Mouse (Mus musculus) forebrain, embryonic 10.5 days (tissue): ENCODE measurements around the gene Tgif1. TPM values are rescaled to one million over a fixed set of nuclear protein-coding genes. Genes with fewer than 3 reads are reported as not detected.
"Not testable (repeated sequence)": the region's sequence is repeated elsewhere in the genome, so short reads cannot be mapped to it uniquely, and the experiment has no call there.

Experiments used
- DNase-seq: peaks from one replicate; pipeline ENCODE4 v3.0.0-alpha.2; 2017; ENCODE audit warnings: low spot score; ENCODE audit errors: extremely low spot score
- H3K27ac ChIP-seq: fragments of 300-500 bp; sonication (generic); 2 replicates; pipeline ENCODE4 v1.5.1; 2016; ENCODE audit warnings: mild to moderate bottlenecking
- H3K27me3 ChIP-seq: fragments of 300-500 bp; sonication (generic); 2 replicates; pipeline ENCODE4 v1.6.1; 2016; ENCODE audit warnings: mild to moderate bottlenecking; ENCODE audit not compliant: poor library complexity, severe bottlenecking
- H3K36me3 ChIP-seq: fragments of 300-500 bp; sonication (generic); replicated peaks from 2 replicates; pipeline ENCODE4 v1.6.1; 2016; ENCODE audit warnings: mild to moderate bottlenecking, moderate library complexity
- H3K4me1 ChIP-seq: fragments of 300-500 bp; sonication (generic); 2 replicates; pipeline ENCODE4 v1.6.1; 2016
- H3K4me3 ChIP-seq: fragments of 300-500 bp; sonication (generic); 2 replicates; pipeline ENCODE4 v1.5.1; 2016; ENCODE audit warnings: mild to moderate bottlenecking, moderate library complexity
- H3K9me3 ChIP-seq: fragments of 300-500 bp; sonication (generic); 2 replicates; pipeline ENCODE4 v1.6.1; 2016; ENCODE audit warnings: mild to moderate bottlenecking, moderate library complexity
- WGBS: fragments of 180-500 bp; shearing (Covaris S2); methylation state at CpG from one replicate; pipeline ENCODE4 v1.1.7; 2016; 5-methylcytosine and 5-hydroxymethylcytosine counted together
- polyA plus RNA-seq: library from polyadenylated mRNA; unstranded; fragments of >200 nt; fragmentation: Nextera tagmentation; extraction: Ambion mirVana; gene quantifications from 2 replicates; pipeline ENCODE4 v1.2.1, GENCODE M21; 2016

Gene Tgif1
- polyA plus RNA-seq, 1 experiment from 2014 or later: 89.6 TPM

DNA sequence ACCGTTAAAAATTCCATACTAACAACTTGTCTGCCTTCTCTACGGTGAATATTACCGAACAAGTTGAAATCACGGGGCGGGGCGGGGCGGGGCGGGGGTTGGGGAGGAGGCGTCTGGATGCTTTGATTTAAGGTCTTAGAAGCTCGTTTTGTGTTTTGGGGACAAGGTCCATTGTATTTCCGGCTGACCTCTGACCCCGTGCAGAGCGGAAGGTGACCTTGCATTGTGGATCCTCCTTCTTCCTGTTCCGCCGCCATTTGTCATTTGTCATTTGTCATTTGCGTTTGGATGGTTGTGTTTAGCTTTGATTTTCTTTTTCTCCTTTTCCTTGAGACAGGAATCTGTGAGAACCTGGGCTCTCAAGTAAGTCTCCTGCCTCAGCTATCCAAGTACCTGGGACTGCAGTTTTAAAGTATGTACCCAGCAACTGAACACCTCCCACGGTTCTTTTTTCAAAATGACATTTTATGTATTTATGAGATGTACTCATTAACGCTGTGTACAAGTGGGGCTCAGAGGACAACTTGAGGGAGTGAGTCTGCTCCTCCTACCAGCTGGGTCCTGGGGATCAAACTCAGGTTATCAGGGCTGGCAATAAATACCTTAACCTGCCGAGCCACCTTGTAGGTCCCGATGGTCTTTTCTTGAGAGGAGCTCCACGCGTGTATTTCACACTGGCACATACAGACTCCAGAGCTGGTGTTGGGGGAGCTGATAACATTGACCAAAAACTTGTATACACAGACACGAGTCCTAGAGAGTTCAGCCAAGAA, 23.2 kb downstream of the Tgif1 start:
- Histone ChIP-seq H3K4me3 (no peak overlapping the region), H3K9me3 (no peaks in the 10 kb centered on the region), H3K36me3 (peaks cover 4% of the 10 kb centered on the region; the same call in 1 of the 2 replicates), H3K27ac (no peak overlapping the region), H3K27me3 (peaks cover 23% of the 10 kb centered on the region), H3K4me1 (peaks cover 11% of the 10 kb centered on the region)
- no peak for DNase-seq
- WGBS: 89% methylated on average over 23 of the region's 23 CpGs

DNA sequence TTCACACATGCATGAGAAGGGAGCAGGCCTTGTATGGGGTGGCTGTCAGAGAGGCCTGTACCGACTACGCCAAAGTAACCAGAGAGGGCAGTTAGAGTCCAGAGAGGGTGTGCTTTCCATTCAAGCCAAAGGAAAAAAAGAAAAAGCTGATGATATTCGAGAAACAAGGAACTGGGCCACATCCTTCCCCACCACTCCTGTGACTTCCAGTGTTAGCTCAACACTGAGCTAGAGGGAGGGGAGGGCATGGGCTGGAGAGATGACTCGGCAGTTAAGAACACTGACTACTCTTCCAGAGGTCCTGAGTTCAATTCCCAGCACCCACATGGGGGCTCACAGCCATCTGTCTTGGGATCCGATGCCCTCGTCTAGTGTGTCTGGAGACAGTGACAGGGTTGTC, 24.1 kb downstream of the Tgif1 start:
- Histone ChIP-seq H3K4me3 (no peak overlapping the region), H3K27ac (no peak overlapping the region), H3K4me1 (peaks cover 2% of the 10 kb centered on the region), H3K9me3 (no peaks in the 10 kb centered on the region), H3K27me3 (peaks cover 20% of the 10 kb centered on the region), H3K36me3 (peaks cover 4% of the 10 kb centered on the region; the same call in 1 of the 2 replicates)
- WGBS: 88% methylated on average over 6 of the region's 6 CpGs
- DNase-seq: no peak

DNA sequence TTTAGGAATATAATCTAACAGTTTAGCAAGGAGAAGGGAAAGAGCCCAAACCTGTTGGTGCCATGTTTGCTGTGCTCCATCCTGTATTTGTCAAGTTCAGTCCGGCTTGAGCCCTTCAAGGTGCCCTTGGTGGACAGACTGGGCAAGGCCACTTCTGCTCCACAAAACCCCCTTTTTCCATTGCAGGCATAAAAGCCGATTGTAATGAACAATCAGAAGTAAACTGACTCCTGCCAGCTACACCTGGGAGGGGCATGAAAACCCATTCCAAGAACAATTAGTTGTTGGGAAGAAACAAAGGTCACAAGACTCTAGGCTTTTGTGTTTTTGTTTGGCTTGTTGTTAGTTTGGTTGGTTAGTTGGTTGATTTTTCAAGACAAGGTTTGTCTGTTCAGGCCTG, 24.8 kb downstream of the Tgif1 start:
- no peaks in the 10 kb centered on the region for H3K4me1 ChIP-seq

DNA sequence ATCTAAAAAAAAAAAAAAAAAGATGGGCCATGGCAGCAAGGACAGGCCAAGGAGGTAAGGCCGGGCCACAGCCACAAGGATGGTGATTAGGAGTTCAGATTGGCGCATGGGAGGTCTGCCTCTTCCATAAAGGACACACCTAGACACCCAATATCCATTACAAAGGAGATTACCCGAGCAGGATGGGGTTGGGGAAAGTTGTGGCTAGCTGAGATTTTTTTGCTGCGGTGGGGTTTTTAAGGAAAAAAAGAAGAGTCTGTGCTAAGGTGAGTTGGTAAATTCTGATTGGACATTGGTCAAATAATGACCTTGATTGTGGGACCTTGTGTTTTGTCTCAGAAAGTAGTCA, 25.2 kb downstream of the Tgif1 start:
- no peaks in the 10 kb centered on the region for H3K4me1 ChIP-seq
- H3K36me3 ChIP-seq: peaks cover 4% of the 10 kb centered on the region; the same call in 1 of the 2 replicates
- WGBS: 78% methylated on average over 4 of the region's 4 CpGs
- no peaks in the 10 kb centered on the region for H3K9me3 ChIP-seq
- H3K27ac ChIP-seq: no peak overlapping the region
- no peak overlapping the region for H3K4me3 ChIP-seq
- no peak for DNase-seq
- peaks cover 10% of the 10 kb centered on the region for H3K27me3 ChIP-seq

More for the DNA sequence above, 24.8 kb downstream of the Tgif1 start:
- H3K4me3 ChIP-seq: no peak overlapping the region
- peaks cover 4% of the 10 kb centered on the region; the same call in 1 of the 2 replicates for H3K36me3 ChIP-seq
- H3K9me3 ChIP-seq: no peaks in the 10 kb centered on the region
- no peak overlapping the region for H3K27ac ChIP-seq
- H3K27me3 ChIP-seq: peaks cover 14% of the 10 kb centered on the region
- no peak for DNase-seq
- WGBS: 89% methylated on average over 2 of the region's 2 CpGs

DNA sequence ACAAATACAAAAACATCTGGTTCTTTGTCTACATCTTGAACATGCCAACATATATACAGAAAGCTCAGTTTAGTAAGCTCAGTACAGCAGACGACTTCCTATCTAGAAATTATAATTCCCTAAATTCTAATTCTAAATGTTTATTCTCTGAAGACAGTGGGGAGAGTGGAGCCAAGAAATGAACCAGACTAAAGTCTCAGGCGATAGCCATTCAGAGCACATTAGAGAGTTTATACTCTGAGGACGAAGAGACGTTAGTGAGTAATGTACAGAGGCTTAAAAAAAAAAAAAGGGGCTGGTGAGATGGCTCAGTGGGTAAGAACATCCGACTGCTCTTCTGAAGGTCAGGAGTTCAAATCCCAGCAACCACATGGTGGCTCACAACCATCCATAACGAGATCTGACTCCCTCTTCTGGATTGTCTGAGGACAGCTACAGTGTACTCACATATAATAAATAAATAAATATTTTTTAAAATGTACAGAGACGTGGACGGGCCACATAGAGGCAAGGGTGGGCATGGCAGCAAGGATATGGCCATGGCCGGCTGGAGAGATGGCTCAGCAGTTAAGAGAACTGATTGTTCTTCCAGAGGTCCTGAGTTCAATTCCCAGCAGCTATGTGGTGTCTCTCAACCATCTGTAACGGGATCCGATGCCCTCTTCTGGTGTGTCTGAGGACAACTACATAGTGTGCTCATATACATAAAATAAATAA, 25.7 kb downstream of the Tgif1 start:
- H3K4me1 ChIP-seq: not testable (repeated sequence)

DNA sequence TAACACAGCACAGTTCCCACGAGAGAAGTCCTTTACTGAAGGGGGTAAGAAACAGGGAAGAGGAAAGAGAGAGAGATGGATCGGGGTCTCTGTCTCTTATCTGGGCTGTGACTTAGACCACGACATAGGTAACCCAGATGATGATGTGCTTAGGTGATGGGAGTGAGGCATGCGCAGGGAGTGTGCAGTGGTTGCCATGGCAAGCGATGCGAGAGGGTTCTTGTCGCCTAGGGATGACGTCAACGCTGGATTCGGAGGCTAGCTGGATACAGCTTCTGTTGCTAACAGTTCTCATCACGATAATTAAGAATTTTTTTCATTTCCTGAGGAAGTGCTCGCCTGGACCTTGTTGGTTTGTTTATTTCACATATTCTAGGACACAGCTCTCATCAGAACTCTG, 27.1 kb downstream of the Tgif1 start:
- WGBS: 88% methylated on average over 12 of the region's 12 CpGs
- H3K9me3 ChIP-seq: no peaks in the 10 kb centered on the region

More for the DNA sequence above, 25.7 kb downstream of the Tgif1 start:
- not testable (repeated sequence) for H3K9me3 ChIP-seq, DNase-seq, H3K27ac ChIP-seq, H3K4me3 ChIP-seq, H3K36me3 ChIP-seq, H3K27me3 ChIP-seq
- 89% methylated on average over 11 of the region's 11 CpGs for WGBS

DNA sequence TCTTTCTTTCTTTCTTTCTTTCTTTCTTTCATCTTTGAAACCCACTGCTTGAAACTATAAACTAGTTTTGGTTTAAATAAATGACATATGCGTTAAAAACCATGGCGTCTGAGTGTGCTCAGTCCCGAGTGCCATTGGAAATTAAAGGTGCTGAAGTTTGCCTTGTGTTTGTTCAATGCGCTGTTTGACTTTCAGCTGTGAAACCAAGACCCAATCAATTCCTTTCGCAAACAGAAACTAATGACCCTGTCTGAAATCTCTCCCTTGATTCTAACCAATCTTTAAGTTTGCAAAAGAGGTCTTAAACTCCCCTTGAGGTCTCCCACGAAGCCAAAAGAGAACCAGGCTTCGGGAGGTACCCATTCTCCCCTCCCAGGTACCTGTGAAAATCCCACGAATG, 30.3 kb downstream of the Tgif1 start:
- Histone ChIP-seq H3K36me3 (no peaks in the 10 kb centered on the region), H3K27ac (no peak overlapping the region), H3K27me3 (peaks cover 26% of the 10 kb centered on the region), H3K9me3 (no peaks in the 10 kb centered on the region), H3K4me3 (no peak overlapping the region), H3K4me1 (peaks cover 6% of the 10 kb centered on the region)
- 89% methylated on average over 8 of the region's 8 CpGs for WGBS
- no peak for DNase-seq

More for the DNA sequence above, 27.1 kb downstream of the Tgif1 start:
- no peak for DNase-seq
- H3K27me3 ChIP-seq: no peaks in the 10 kb centered on the region; the same call in 1 of the 2 replicates
- no peaks in the 10 kb centered on the region for H3K4me1 ChIP-seq
- no peak overlapping the region for H3K27ac ChIP-seq
- H3K36me3 ChIP-seq: no peaks in the 10 kb centered on the region
- no peak overlapping the region for H3K4me3 ChIP-seq

DNA sequence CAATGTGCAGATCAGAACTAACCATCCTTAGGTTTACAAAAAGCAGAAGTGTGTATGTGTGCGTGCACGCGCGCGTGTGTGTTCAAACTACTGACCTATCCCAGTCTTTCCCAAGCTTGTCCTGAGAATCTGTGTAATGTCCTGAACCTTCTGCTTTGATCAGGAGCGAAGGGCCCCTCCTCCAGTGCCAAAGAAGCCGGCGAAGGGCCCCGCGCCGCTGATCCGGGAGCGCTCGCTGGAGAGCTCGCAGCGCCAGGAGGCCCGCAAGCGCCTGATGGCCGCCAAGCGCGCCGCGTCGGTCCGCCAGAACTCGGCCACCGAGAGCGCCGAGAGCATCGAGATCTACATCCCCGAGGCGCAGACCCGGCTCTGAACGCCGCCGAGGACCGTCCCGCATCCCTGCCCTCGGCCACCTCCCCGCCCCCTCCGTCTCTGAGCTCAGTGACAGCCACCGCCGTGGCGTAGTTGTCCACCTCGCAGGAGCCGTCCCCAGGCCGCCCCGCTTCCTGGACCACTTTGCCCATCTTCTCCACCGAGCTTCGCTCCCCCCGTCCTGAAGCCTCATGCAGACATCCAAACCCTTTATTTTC, 35.4 kb downstream of the Tgif1 start:
- peak overlapping the region; percentile 81 for H3K27ac ChIP-seq
- 2% methylated on average over 51 of the region's 51 CpGs for WGBS
- H3K9me3 ChIP-seq: no peaks in the 10 kb centered on the region
- DNase-seq: peak; percentile 53
- H3K4me1 ChIP-seq: peaks cover 18% of the 10 kb centered on the region
- no peaks in the 10 kb centered on the region for H3K36me3 ChIP-seq
- peak overlapping the region; percentile 64 for H3K4me3 ChIP-seq
- peaks cover 52% of the 10 kb centered on the region for H3K27me3 ChIP-seq

DNA sequence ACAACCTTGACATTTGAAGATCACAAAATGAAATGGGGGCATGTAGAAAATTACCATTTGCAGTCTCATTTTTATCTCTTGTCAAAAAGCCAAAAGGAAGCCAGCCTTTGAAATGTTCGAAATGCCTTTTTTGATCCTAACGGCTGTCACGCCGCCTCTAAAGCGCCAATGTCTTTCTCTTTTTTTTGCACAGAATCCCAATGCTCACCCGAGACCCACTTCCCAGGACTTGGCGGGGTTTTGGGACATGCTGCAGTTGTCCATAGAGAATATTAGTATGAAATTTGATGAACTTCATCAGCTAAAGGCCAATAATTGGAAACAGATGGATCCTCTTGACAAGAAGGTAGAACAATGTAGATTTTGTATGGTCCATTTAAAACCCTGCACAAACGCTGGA, 38.3 kb downstream of the Tgif1 start:
- peaks cover 25% of the 10 kb centered on the region for H3K4me1 ChIP-seq
- no peak for DNase-seq
- no peak overlapping the region for H3K4me3 ChIP-seq
- H3K27me3 ChIP-seq: peaks cover 45% of the 10 kb centered on the region
- 74% methylated on average over 8 of the region's 8 CpGs for WGBS
- no peaks in the 10 kb centered on the region for H3K9me3 ChIP-seq
- no peaks in the 10 kb centered on the region for H3K36me3 ChIP-seq
- H3K27ac ChIP-seq: no peak overlapping the region

DNA sequence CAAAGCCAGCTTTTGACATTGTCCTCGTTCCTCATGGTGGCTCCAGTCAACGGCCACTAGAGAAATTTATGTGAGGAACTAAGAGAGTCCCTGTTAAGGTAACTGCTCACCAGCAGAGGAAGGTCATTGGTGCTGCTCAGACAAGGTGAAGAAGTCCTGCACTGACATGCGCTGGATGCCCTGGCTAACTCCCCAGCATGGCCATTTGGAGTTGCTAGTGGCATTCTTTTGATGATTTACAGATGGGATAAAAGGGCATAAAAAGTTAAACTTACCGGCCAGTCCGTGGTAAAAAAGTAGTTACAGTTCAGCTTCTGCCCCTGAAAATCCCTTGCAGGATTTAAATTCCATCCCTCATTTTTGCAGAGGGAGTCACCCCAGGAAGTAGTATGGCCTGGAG, 42.6 kb downstream of the Tgif1 start:
- Histone ChIP-seq H3K27me3 (peaks cover 24% of the 10 kb centered on the region), H3K27ac (no peak overlapping the region), H3K9me3 (no peaks in the 10 kb centered on the region), H3K4me1 (peaks cover 20% of the 10 kb centered on the region), H3K4me3 (no peak overlapping the region), H3K36me3 (no peaks in the 10 kb centered on the region)
- no peak for DNase-seq
- 90% methylated on average over 5 of the region's 5 CpGs for WGBS

DNA sequence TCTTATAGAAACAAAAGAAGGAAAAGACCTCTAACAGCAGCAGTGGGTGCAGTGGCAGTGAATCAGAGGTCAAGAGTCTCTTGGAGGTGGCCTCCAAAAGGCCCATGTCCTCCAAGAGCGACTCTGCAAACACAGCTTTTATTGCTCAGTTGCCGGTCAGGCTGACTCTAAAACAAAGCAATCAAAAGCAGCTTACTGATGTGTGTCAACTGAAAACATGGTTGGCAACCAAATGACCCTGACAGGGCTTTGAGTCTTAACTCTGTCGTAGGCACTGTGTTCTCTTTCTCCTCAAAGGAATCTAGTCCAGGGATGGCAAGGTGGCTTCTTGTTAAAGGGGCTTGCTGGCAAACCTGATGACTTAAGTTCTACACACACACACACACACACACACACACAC, 43.6 kb downstream of the Tgif1 start:
- WGBS: 28% methylated on average over 3 of the region's 3 CpGs
- Histone ChIP-seq H3K9me3 (no peaks in the 10 kb centered on the region), H3K27ac (no peak overlapping the region), H3K4me3 (no peak overlapping the region), H3K36me3 (no peaks in the 10 kb centered on the region), H3K27me3 (peaks cover 21% of the 10 kb centered on the region), H3K4me1 (peaks cover 20% of the 10 kb centered on the region)
- DNase-seq: no peak

DNA sequence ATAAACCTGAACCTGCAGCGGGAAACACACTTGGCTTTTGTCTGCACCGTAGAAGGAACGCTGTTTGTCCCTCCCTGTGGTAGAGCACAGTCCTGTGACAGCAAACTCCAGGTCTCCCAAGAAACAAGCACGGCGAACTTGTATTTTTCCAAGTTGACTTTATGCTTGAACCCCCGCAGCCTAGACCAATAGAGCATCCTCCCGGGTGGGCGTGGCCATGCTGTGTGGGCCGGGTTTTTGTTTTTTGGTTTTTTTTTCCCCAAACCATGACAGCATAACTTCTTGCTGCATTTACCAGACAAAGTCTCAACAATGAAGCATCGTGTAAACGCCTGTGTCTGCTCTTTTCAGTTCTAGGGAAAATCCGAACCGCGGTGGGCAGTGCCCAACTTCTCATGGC, 44.5 kb downstream of the Tgif1 start:
- H3K9me3 ChIP-seq: no peaks in the 10 kb centered on the region
- WGBS: 35% methylated on average over 14 of the region's 14 CpGs
- no peak overlapping the region for H3K27ac ChIP-seq
- H3K4me3 ChIP-seq: no peak overlapping the region; the same call in 1 of the 2 replicates
- H3K27me3 ChIP-seq: peaks cover 21% of the 10 kb centered on the region
- no peaks in the 10 kb centered on the region for H3K36me3 ChIP-seq
- no peak for DNase-seq
- H3K4me1 ChIP-seq: peaks cover 20% of the 10 kb centered on the region

DNA sequence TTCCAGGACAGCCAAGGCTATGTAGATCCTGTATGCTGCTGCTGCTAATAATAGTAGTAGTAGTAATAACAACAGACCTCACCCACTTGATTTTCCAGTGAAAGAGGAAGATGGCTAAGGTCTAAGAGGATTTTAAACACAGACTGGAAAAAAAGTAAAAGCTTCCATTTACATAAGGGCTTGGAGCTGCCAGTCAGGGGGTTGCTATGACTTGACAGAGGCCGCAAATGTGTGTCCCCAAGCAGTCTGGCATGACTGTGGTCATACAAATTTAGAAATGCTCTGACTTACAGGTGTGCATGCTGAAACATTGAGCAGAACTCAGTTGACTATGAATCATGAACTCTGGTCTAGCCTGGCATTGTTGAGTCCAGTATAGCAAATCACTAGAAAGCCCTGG, 45.5 kb downstream of the Tgif1 start:
- no peak overlapping the region for H3K27ac ChIP-seq
- no peak for DNase-seq
- no peak overlapping the region for H3K4me3 ChIP-seq
- H3K4me1 ChIP-seq: peaks cover 20% of the 10 kb centered on the region
- no peaks in the 10 kb centered on the region for H3K9me3 ChIP-seq
- WGBS: 89% methylated on average over 1 of the region's 1 CpGs
- no peaks in the 10 kb centered on the region for H3K36me3 ChIP-seq
- H3K27me3 ChIP-seq: peaks cover 21% of the 10 kb centered on the region
